Mouse (Mus musculus) heart, adult 2 months (tissue): Measurements from ENCODE around the gene Fxr2. TPM values are rescaled to one million over a fixed set of nuclear protein-coding genes. Genes with fewer than 3 reads are reported as not detected.

ENCODE experiments used
- DNase-seq, 2 experiments: peaks; one replicate each; pipeline ENCODE4 v3.0.0; 2021
- H3K27ac ChIP-seq: fragments of 200-600 bp; 2 replicates; pipeline ENCODE4 v1.8.1; 2022
- H3K27me3 ChIP-seq: fragments of 200-500 bp; 2 replicates; pipeline ENCODE4 v1.6.1; 2012; ENCODE audit warnings: mild to moderate bottlenecking, low read length, inconsistent platforms, mixed read lengths; ENCODE audit not compliant: control insufficient read depth, insufficient read depth
- H3K36me3 ChIP-seq: fragments of 200-500 bp; 2 replicates; pipeline ENCODE4 v1.6.1; 2012; ENCODE audit warnings: low read length, inconsistent platforms; ENCODE audit not compliant: control insufficient read depth, insufficient read depth
- H3K4me1 ChIP-seq: fragments of 200-500 bp; 2 replicates; pipeline ENCODE4 v1.6.1; 2011; ENCODE audit warnings: low read length; ENCODE audit not compliant: control insufficient read depth, insufficient read depth
- H3K4me3 ChIP-seq: fragments of 200-600 bp; 2 replicates; pipeline ENCODE4 v1.8.1; 2022
- H3K79me2 ChIP-seq: fragments of 200-500 bp; replicated peaks from 2 replicates; pipeline ENCODE4 v1.6.1; 2012; ENCODE audit warnings: mild to moderate bottlenecking, inconsistent platforms, low read length, moderate library complexity, mixed read lengths; ENCODE audit not compliant: control insufficient read depth, insufficient read depth
- H3K9ac ChIP-seq: fragments of 200-500 bp; 2 replicates; pipeline ENCODE4 v1.6.1; 2012; ENCODE audit warnings: low read depth, mild to moderate bottlenecking, control low read depth, inconsistent platforms, low read length, mixed read lengths
- CTCF ChIP-seq: fragments of 200-600 bp; IDR thresholded peaks from 2 replicates; pipeline ENCODE4 v1.8.1; 2022; ENCODE audit warnings: antibody characterized with exemption, mild to moderate bottlenecking, moderate library complexity
- EP300 ChIP-seq: fragments of 200-500 bp; IDR thresholded peaks from 2 replicates; pipeline ENCODE4 v1.6.1; 2011; ENCODE audit warnings: low read depth, low read length, control low read depth; ENCODE audit not compliant: insufficient read depth
- POLR2A ChIP-seq: fragments of 200-500 bp; IDR thresholded peaks from 2 replicates; pipeline ENCODE4 v1.6.1; 2011; ENCODE audit warnings: mild to moderate bottlenecking, low read depth, low read length, control low read depth; ENCODE audit not compliant: insufficient read depth
- WGBS: fragments of 180-500 bp; shearing (Covaris S2); methylation state at CpG from one replicate; pipeline ENCODE4 v1.1.7; 2018; 5-methylcytosine and 5-hydroxymethylcytosine counted together
- intact Hi-C: fragments of 180-260 bp; cut with DNase I; formaldehyde crosslinking; loops from one replicate; pipeline ENCODE4 v1.15.1; 2025
- polyA plus RNA-seq: library from polyadenylated mRNA; depleted of rRNA; stranded (reverse); fragments of >200 nt; gene quantifications from 2 replicates; pipeline ENCODE4 v1.2.3, GENCODE M21; 2012
- total RNA-seq, 2 experiments: library from RNA; stranded (reverse); gene quantifications; 2 replicates each; pipeline ENCODE4 v1.2.3; 2021

Fxr2 gene
- total and polyA plus RNA-seq, 3 experiments = 61.2 to 103 (median 86.0) TPM

- H3K4me3 ChIP-seq = peak overlapping the region; percentile 80
- peaks cover 19% of the 10 kb centered on the region for H3K36me3 ChIP-seq
- peak overlapping the region; percentile 88 for H3K27ac ChIP-seq
- peaks cover 2% of the 10 kb centered on the region for H3K79me2 ChIP-seq
- under 1% methylated on average over 41 of the region's 50 CpGs for WGBS
- no peak for DNase-seq
- intact Hi-C loops = no loop called here
- TF ChIP-seq POLR2A = no peak
- no peak for TF ChIP-seq EP300
- TF ChIP-seq CTCF = no peak
- H3K27me3 ChIP-seq = no peaks in the 10 kb centered on the region
- peaks cover 5% of the 10 kb centered on the region for H3K4me1 ChIP-seq
- H3K9ac ChIP-seq = peak overlapping the region; percentile 97
These were observed 507 bp downstream of the Fxr2 start for GRCm38 (mm10) chr11:69633128-69633866.

GRCm38 (mm10) chr11:69635471-69635870 lies 2.7 kb downstream of the Fxr2 start:
- no peaks in the 10 kb centered on the region for H3K27me3 ChIP-seq
- H3K79me2 ChIP-seq = peaks cover 2% of the 10 kb centered on the region
- 77% methylated on average over 3 of the region's 3 CpGs for WGBS
- H3K9ac ChIP-seq = no peak overlapping the region
- no peak overlapping the region for H3K4me3 ChIP-seq
- intact Hi-C loops = no loop called here
- no peak overlapping the region for H3K27ac ChIP-seq
- TF ChIP-seq CTCF (no peak), POLR2A (no peak), EP300 (no peak)
- H3K4me1 ChIP-seq = peaks cover 5% of the 10 kb centered on the region
- DNase-seq = no peak
- H3K36me3 ChIP-seq = peaks cover 19% of the 10 kb centered on the region

GRCm38 (mm10) chr11:69645860-69646259 lies 13.1 kb downstream of the Fxr2 start:
- Histone ChIP-seq H3K27ac (no peak overlapping the region), H3K9ac (no peak overlapping the region), H3K27me3 (no peaks in the 10 kb centered on the region), H3K79me2 (no peaks in the 10 kb centered on the region), H3K36me3 (peaks cover 5% of the 10 kb centered on the region), H3K4me3 (no peak overlapping the region), H3K4me1 (no peaks in the 10 kb centered on the region)
- TF ChIP-seq CTCF = no peak
- TF ChIP-seq EP300 = no peak
- no peak for TF ChIP-seq POLR2A
- 69% methylated on average over 5 of the region's 5 CpGs for WGBS
- intact Hi-C loops = no loop called here
- no peak for DNase-seq

- Histone ChIP-seq H3K9ac (no peak overlapping the region), H3K4me3 (no peak overlapping the region), H3K27ac (no peak overlapping the region), H3K79me2 (no peaks in the 10 kb centered on the region), H3K4me1 (peaks cover 2% of the 10 kb centered on the region), H3K27me3 (no peaks in the 10 kb centered on the region), H3K36me3 (no peaks in the 10 kb centered on the region)
- 55% methylated on average over 5 of the region's 5 CpGs for WGBS
- no peak for DNase-seq
- intact Hi-C loops = no loop called here
- TF ChIP-seq CTCF (no peak), POLR2A (no peak), EP300 (no peak)
These were observed 20.6 kb downstream of the Fxr2 start for GRCm38 (mm10) chr11:69653399-69653798.

- no peak overlapping the region for H3K27ac ChIP-seq
- H3K9ac ChIP-seq = no peak overlapping the region
- 46% methylated on average over 9 of the region's 9 CpGs for WGBS
- H3K79me2 ChIP-seq = no peaks in the 10 kb centered on the region
- H3K4me3 ChIP-seq = no peak overlapping the region
- H3K27me3 ChIP-seq = no peaks in the 10 kb centered on the region
- H3K4me1 ChIP-seq = peaks cover 2% of the 10 kb centered on the region
- no peak for DNase-seq
- intact Hi-C loops = loop anchor here (2.0 kb wide), 1 partner anchor 100 kb away; no protein-coding TSS in a partner anchor
- TF ChIP-seq EP300 (no peak), CTCF (no peak), POLR2A (no peak)
- H3K36me3 ChIP-seq = no peaks in the 10 kb centered on the region
These were observed 22.0 kb downstream of the Fxr2 start for GRCm38 (mm10) chr11:69654760-69655159.

- H3K4me3 ChIP-seq = no peak within 1 kb of the TSS
- H3K9ac ChIP-seq = peak within 1 kb of the TSS; percentile 10; the same call in 1 of the 2 replicates
- intact Hi-C loops = loop anchor here (2.0 kb wide), 2 partner anchors 27 to 99 kb away; no protein-coding TSS in a partner anchor
- H3K36me3 ChIP-seq = no peaks in the 10 kb centered on the region
- no peak within 1 kb of the TSS for H3K27ac ChIP-seq
- 24% methylated on average over 34 of the region's 34 CpGs for WGBS
- no peaks in the 10 kb centered on the region for H3K27me3 ChIP-seq
- peaks cover 2% of the 10 kb centered on the region for H3K4me1 ChIP-seq
- H3K79me2 ChIP-seq = no peaks in the 10 kb centered on the region
- TF ChIP-seq EP300 (no peak), CTCF (peak; percentile 90)
- DNase-seq = peak; percentile 70 to 76
These were observed 22.7 kb downstream of the Fxr2 start, which contains the start of gene Sox15 for GRCm38 (mm10) chr11:69655264-69656064. TSS of gene Sox15 (plus strand) at chr11:69655314.
